Mouse (Mus musculus) thymus, adult 2 months (tissue): ENCODE data around the gene Supt4a.

Experiments used
- CTCF ChIP-seq: fragments of 200-500 bp; IDR thresholded peaks from 2 replicates; pipeline ENCODE4 v1.5.1; 2012; ENCODE audit warnings: mild to moderate bottlenecking, control low read depth, low read length, moderate library complexity, borderline replicate concordance; ENCODE audit not compliant: control insufficient read depth, poor library complexity, insufficient read depth; ENCODE audit errors: extremely low read depth
- POLR2A ChIP-seq: fragments of 200-500 bp; IDR thresholded peaks from 2 replicates; pipeline ENCODE4 v1.6.1; 2012; ENCODE audit warnings: mild to moderate bottlenecking, low read length, control low read depth, moderate library complexity; ENCODE audit not compliant: control insufficient read depth, poor library complexity, insufficient read depth; ENCODE audit errors: extremely low read depth

GRCm38 (mm10) chr11:87701108-87701507, 36.2 kb upstream of the Supt4a start:
- TF ChIP-seq CTCF (no peak), POLR2A (no peak)
